Mouse (Mus musculus) CH12.LX (cell line): ENCODE measurements around the gene Vmn1r6. TPM values are rescaled to one million over a fixed set of nuclear protein-coding genes. Genes with fewer than 3 reads are reported as not detected.

Experiments
- DNase-seq: peaks from one replicate; pipeline ENCODE4 v3.0.0-alpha.2; 2013; ENCODE audit errors: extremely low read depth
- H3K27ac ChIP-seq: 2 replicates; pipeline ENCODE4 v1.5.1; 2012; ENCODE audit warnings: low read depth, mild to moderate bottlenecking, control low read depth, moderate library complexity; ENCODE audit not compliant: insufficient read depth
- H3K27me3 ChIP-seq: replicated peaks from 2 replicates; pipeline ENCODE3; 2012; ENCODE audit warnings: inconsistent platforms
- H3K36me3 ChIP-seq, 2 experiments: replicated peaks in 1 of 2; 2 replicates each; pipeline versions ENCODE3 to v1.6.1; 2012; ENCODE audit warnings: inconsistent platforms in 1 of 2, low read length in 1 of 2, mild to moderate bottlenecking in 1 of 2, mixed read lengths in 1 of 2, moderate library complexity in 1 of 2; ENCODE audit not compliant: control insufficient read depth in 1 of 2, insufficient read depth in 1 of 2
- H3K4me1 ChIP-seq, 2 experiments: 2 replicates each; pipeline ENCODE4 v1.6.1; 2012; ENCODE audit warnings: inconsistent platforms in 1 of 2, moderate library complexity in 1 of 2; ENCODE audit not compliant: insufficient read depth in 2 of 2, control insufficient read depth in 1 of 2
- H3K4me2 ChIP-seq: 2 replicates; pipeline ENCODE4 v1.6.1; 2012; ENCODE audit warnings: low read depth, mild to moderate bottlenecking, control low read depth; ENCODE audit not compliant: poor library complexity, insufficient read depth, severe bottlenecking
- H3K4me3 ChIP-seq, 3 experiments: fragments of 150-350 bp in 1 of 3; sonication (generic) in 1 of 3; replicated peaks in 1 of 3; 2 replicates each; pipeline versions ENCODE3 to v1.5.1; 2011 to 2012; ENCODE audit warnings: low read depth in 2 of 3, low read length in 2 of 3, mild to moderate bottlenecking in 2 of 3, moderate library complexity in 2 of 3, control low read depth in 1 of 3, improper control_type of control experiment in 1 of 3, inconsistent platforms in 1 of 3, mixed read lengths in 1 of 3; ENCODE audit not compliant: poor library complexity in 1 of 3
- H3K79me2 ChIP-seq: replicated peaks from 2 replicates; pipeline ENCODE4 v1.6.1; 2012; ENCODE audit warnings: mild to moderate bottlenecking, moderate library complexity; ENCODE audit not compliant: control insufficient read depth, poor library complexity, insufficient read depth, severe bottlenecking; ENCODE audit errors: extremely low read depth
- H3K9ac ChIP-seq: 2 replicates; pipeline ENCODE4 v1.6.1; 2012; ENCODE audit warnings: low read depth, mild to moderate bottlenecking, control low read depth, moderate library complexity; ENCODE audit not compliant: insufficient read depth
- H3K9me3 ChIP-seq: replicated peaks from 2 replicates; pipeline ENCODE3; 2012; ENCODE audit warnings: low read length, inconsistent platforms, mixed read lengths
- BHLHE40 ChIP-seq: IDR thresholded peaks from 2 replicates; pipeline ENCODE4 v1.6.1; 2011; ENCODE audit warnings: mild to moderate bottlenecking, low read depth, low read length, improper control_type of control experiment
- E2F4 ChIP-seq: IDR thresholded peaks from 2 replicates; pipeline ENCODE4 v1.6.1; 2011; ENCODE audit warnings: low read depth, low read length, improper control_type of control experiment; ENCODE audit not compliant: insufficient replicate concordance
- GABPA ChIP-seq: IDR thresholded peaks from 2 replicates; pipeline ENCODE4 v1.6.1; 2012; ENCODE audit warnings: low read depth, low read length, improper control_type of control experiment, inconsistent platforms; ENCODE audit not compliant: insufficient replicate concordance
- HCFC1 ChIP-seq: IDR thresholded peaks from 2 replicates; pipeline ENCODE4 v1.6.1; 2012; ENCODE audit warnings: low read depth, mild to moderate bottlenecking, inconsistent platforms, low read length, improper control_type of control experiment
- IRF4 ChIP-seq: IDR thresholded peaks from 2 replicates; pipeline ENCODE4 v1.6.1; 2014; ENCODE audit warnings: low read depth, mild to moderate bottlenecking, inconsistent platforms, low read length, improper control_type of control experiment
- JUN ChIP-seq: IDR thresholded peaks from 2 replicates; pipeline ENCODE4 v1.6.1; 2011; ENCODE audit warnings: low read depth, mild to moderate bottlenecking, low read length, improper control_type of control experiment, moderate library complexity; ENCODE audit not compliant: insufficient read depth
- MAFK ChIP-seq: IDR thresholded peaks from 2 replicates; pipeline ENCODE4 v1.6.1; 2011; ENCODE audit warnings: low read length, improper control_type of control experiment; ENCODE audit not compliant: insufficient replicate concordance
- MAZ ChIP-seq: IDR thresholded peaks from 2 replicates; pipeline ENCODE4 v1.6.1; 2012; ENCODE audit warnings: low read depth, mild to moderate bottlenecking, inconsistent platforms, low read length, improper control_type of control experiment, moderate library complexity
- MYC ChIP-seq: IDR thresholded peaks from 2 replicates; pipeline ENCODE4 v1.6.1; 2011; ENCODE audit warnings: low read depth, mild to moderate bottlenecking, improper control_type of control experiment, low read length
- NRF1 ChIP-seq: IDR thresholded peaks from 2 replicates; pipeline ENCODE4 v1.6.1; 2014; ENCODE audit warnings: low read depth, mild to moderate bottlenecking, inconsistent platforms, low read length, improper control_type of control experiment, moderate library complexity
- PAX5 ChIP-seq: IDR thresholded peaks from 2 replicates; pipeline ENCODE4 v1.6.1; 2012; ENCODE audit warnings: low read length, inconsistent platforms, mixed read lengths
- POLR2AphosphoS2 ChIP-seq: IDR thresholded peaks from 2 replicates; pipeline ENCODE4 v1.6.1; 2011; ENCODE audit warnings: low read depth, low read length, improper control_type of control experiment
- RAD21 ChIP-seq: IDR thresholded peaks from 2 replicates; pipeline ENCODE4 v1.6.1; 2011; ENCODE audit warnings: low read depth, mild to moderate bottlenecking, low read length, improper control_type of control experiment, moderate library complexity
- SIN3A ChIP-seq: IDR thresholded peaks from 2 replicates; pipeline ENCODE4 v1.6.1; 2012; ENCODE audit warnings: low read length, improper control_type of control experiment, inconsistent platforms
- TBP ChIP-seq: conservative IDR thresholded peaks from 2 replicates; pipeline ENCODE4 v1.6.1; 2011; ENCODE audit warnings: low read depth, low read length, improper control_type of control experiment
- TCF12 ChIP-seq: IDR thresholded peaks from 2 replicates; pipeline ENCODE4 v1.6.1; 2014; ENCODE audit warnings: low read depth, mild to moderate bottlenecking, inconsistent platforms, low read length, improper control_type of control experiment
- UBTF ChIP-seq: IDR thresholded peaks from 2 replicates; pipeline ENCODE4 v1.6.1; 2012; ENCODE audit warnings: low read depth, mild to moderate bottlenecking, inconsistent platforms, low read length, improper control_type of control experiment, moderate library complexity
- USF2 ChIP-seq: conservative IDR thresholded peaks from 2 replicates; pipeline ENCODE4 v1.6.1; 2011; ENCODE audit warnings: low read depth, low read length, improper control_type of control experiment
- ZC3H11A ChIP-seq: IDR thresholded peaks from 2 replicates; pipeline ENCODE4 v1.6.1; 2012; ENCODE audit warnings: low read depth, mild to moderate bottlenecking, inconsistent platforms, low read length, improper control_type of control experiment
- ZKSCAN1 ChIP-seq: IDR thresholded peaks from 2 replicates; pipeline ENCODE4 v1.6.1; 2012; ENCODE audit warnings: low read depth, inconsistent platforms, low read length, improper control_type of control experiment, borderline replicate concordance
- ZMIZ1 ChIP-seq: IDR thresholded peaks from 2 replicates; pipeline ENCODE4 v1.6.1; 2012; ENCODE audit warnings: low read depth, mild to moderate bottlenecking, inconsistent platforms, low read length, improper control_type of control experiment
- dilution Hi-C: fragments of 300-500 bp; cut with MboI; formaldehyde crosslinking; loops from 2 replicates; pipeline ENCODE4 v1.14.3; 2020; ENCODE audit warnings: low sequenced_read_pairs; ENCODE audit not compliant: extremely low pct_unique_long_range_greater_than_20kb, extremely low pct_ligation_motif_present
- in situ Hi-C: fragments of 300-500 bp; cut with MboI; formaldehyde crosslinking; loops from 3 replicates; pipeline ENCODE4 v1.14.3; 2019; ENCODE audit warnings: low sequenced_read_pairs, low pct_ligation_motif_present, low pct_unique_long_range_greater_than_20kb, mixed read lengths
- polyA plus RNA-seq: library from polyadenylated mRNA; unstranded; fragments of >175 nt; gene quantifications from 2 replicates; pipeline ENCODE4 v1.2.1, GENCODE M21; 2012; ENCODE audit warnings: low read depth; ENCODE audit not compliant: insufficient read length
- total RNA-seq, 2 experiments: library from RNA; depleted of rRNA; stranded (reverse); fragments of 300-350 nt in 1 of 2; fragments of >200 nt in 1 of 2; gene quantifications; 2 replicates each; pipeline ENCODE4 v1.2.3; 2012 to 2014

The Vmn1r6 gene
- total RNA-seq (2012; rRNA removed) = not detected in 2 replicates
- total RNA-seq (2014; rRNA removed) = not detected in 2 replicates
- not detected in 2 replicates for polyA plus RNA-seq

DNA sequence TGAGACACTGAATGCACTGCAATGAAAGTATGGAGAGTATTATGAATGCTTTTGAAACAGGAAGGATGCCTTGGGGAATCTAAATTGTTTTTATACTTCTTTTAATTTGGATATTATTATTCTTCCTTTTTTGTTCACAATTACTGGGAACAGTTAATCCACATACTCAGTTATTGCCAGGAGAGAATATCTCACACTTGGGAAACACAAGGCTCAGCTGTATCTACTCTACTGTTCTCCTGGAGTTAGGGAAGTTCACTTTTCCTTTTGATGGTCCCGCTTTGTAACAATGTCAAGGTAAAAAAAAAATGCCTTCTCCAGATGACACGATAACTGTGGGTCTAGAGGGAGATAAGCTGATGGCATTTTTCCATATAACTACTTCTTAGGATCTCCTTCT lies at the start of gene Vmn1r6:
Gene Vmn1r6 (plus strand): TSS at position 301 of the 400 bp plus-strand sequence.
- TF ChIP-seq POLR2AphosphoS2 (no peak), JUN (no peak), ZKSCAN1 (no peak)
- in situ Hi-C loops (no loop called here), dilution Hi-C loops (no loop called here)
- H3K27me3 ChIP-seq = no peaks in the 10 kb centered on the region
- H3K4me2 ChIP-seq = no peak within 1 kb of the TSS
- no peak within 1 kb of the TSS for H3K9ac ChIP-seq
- no peaks in the 10 kb centered on the region for H3K36me3 ChIP-seq
- no peaks in the 10 kb centered on the region for H3K4me1 ChIP-seq
- DNase-seq = no peak
- no peak within 1 kb of the TSS for H3K27ac ChIP-seq
- H3K79me2 ChIP-seq = no peaks in the 10 kb centered on the region
- no peaks in the 10 kb centered on the region for H3K9me3 ChIP-seq
- no peak within 1 kb of the TSS for H3K4me3 ChIP-seq

DNA sequence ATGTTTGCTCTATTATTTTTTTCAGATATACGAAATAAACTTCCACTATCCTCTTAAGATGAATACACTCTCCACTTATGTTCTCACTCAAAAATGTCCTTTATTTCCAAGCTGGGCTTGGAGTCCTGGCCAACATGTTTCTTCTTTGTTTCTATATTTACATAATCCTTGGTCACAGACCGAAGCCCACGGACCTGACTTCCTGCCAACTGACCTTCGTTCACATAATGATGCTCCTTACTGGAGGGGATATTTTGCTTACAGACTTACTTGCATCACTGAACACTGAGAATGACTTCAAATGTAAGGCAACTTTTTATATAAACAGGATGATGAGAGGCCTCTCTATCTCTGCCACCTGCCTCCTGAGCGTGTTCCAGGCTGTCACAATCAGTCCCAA lies 40.6 kb upstream of the Vmn1r6 start:
- in situ Hi-C loops = no loop called here
- H3K27me3 ChIP-seq = no peaks in the 10 kb centered on the region
- dilution Hi-C loops = no loop called here
- no peaks in the 10 kb centered on the region for H3K36me3 ChIP-seq
- DNase-seq = no peak
- no peak overlapping the region for H3K9ac ChIP-seq
- H3K79me2 ChIP-seq = no peaks in the 10 kb centered on the region
- H3K9me3 ChIP-seq = no peaks in the 10 kb centered on the region
- TF ChIP-seq PAX5 (no peak), UBTF (no peak), ZC3H11A (no peak), MYC (no peak), TBP (no peak), SIN3A (no peak), NRF1 (no peak), TCF12 (no peak), MAFK (no peak), JUN (no peak), MAZ (no peak), RAD21 (no peak), E2F4 (no peak), BHLHE40 (no peak), USF2 (no peak), HCFC1 (no peak), ZMIZ1 (no peak), GABPA (no peak), IRF4 (no peak)
- no peak overlapping the region for H3K27ac ChIP-seq
- no peak overlapping the region for H3K4me3 ChIP-seq
- no peaks in the 10 kb centered on the region for H3K4me1 ChIP-seq
- H3K4me2 ChIP-seq = no peak overlapping the region
